Mouse (Mus musculus) CH12.LX (cell line): Measurements from ENCODE around the gene Cactin. TPM values are rescaled to one million over a fixed set of nuclear protein-coding genes. Genes with fewer than 3 reads are reported as not detected.

Experiments
- DNase-seq: peaks from one replicate; pipeline ENCODE4 v3.0.0-alpha.2; 2013; ENCODE audit errors: extremely low read depth
- H3K27ac ChIP-seq: 2 replicates; pipeline ENCODE4 v1.5.1; 2012; ENCODE audit warnings: low read depth, mild to moderate bottlenecking, control low read depth, moderate library complexity; ENCODE audit not compliant: insufficient read depth
- H3K27me3 ChIP-seq: replicated peaks from 2 replicates; pipeline ENCODE3; 2012; ENCODE audit warnings: inconsistent platforms
- H3K36me3 ChIP-seq, 2 experiments: replicated peaks in 1 of 2; 2 replicates each; pipeline versions ENCODE3 to v1.6.1; 2012; ENCODE audit warnings: inconsistent platforms in 1 of 2, low read length in 1 of 2, mild to moderate bottlenecking in 1 of 2, mixed read lengths in 1 of 2, moderate library complexity in 1 of 2; ENCODE audit not compliant: control insufficient read depth in 1 of 2, insufficient read depth in 1 of 2
- H3K4me1 ChIP-seq, 2 experiments: 2 replicates each; pipeline ENCODE4 v1.6.1; 2012; ENCODE audit warnings: inconsistent platforms in 1 of 2, moderate library complexity in 1 of 2; ENCODE audit not compliant: insufficient read depth in 2 of 2, control insufficient read depth in 1 of 2
- H3K4me2 ChIP-seq: 2 replicates; pipeline ENCODE4 v1.6.1; 2012; ENCODE audit warnings: low read depth, mild to moderate bottlenecking, control low read depth; ENCODE audit not compliant: poor library complexity, insufficient read depth, severe bottlenecking
- H3K4me3 ChIP-seq, 3 experiments: fragments of 150-350 bp in 1 of 3; sonication (generic) in 1 of 3; replicated peaks in 1 of 3; 2 replicates each; pipeline versions ENCODE3 to v1.5.1; 2011 to 2012; ENCODE audit warnings: low read depth in 2 of 3, low read length in 2 of 3, mild to moderate bottlenecking in 2 of 3, moderate library complexity in 2 of 3, control low read depth in 1 of 3, improper control_type of control experiment in 1 of 3, inconsistent platforms in 1 of 3, mixed read lengths in 1 of 3; ENCODE audit not compliant: poor library complexity in 1 of 3
- H3K79me2 ChIP-seq: replicated peaks from 2 replicates; pipeline ENCODE4 v1.6.1; 2012; ENCODE audit warnings: mild to moderate bottlenecking, moderate library complexity; ENCODE audit not compliant: control insufficient read depth, poor library complexity, insufficient read depth, severe bottlenecking; ENCODE audit errors: extremely low read depth
- H3K9ac ChIP-seq: 2 replicates; pipeline ENCODE4 v1.6.1; 2012; ENCODE audit warnings: low read depth, mild to moderate bottlenecking, control low read depth, moderate library complexity; ENCODE audit not compliant: insufficient read depth
- H3K9me3 ChIP-seq: replicated peaks from 2 replicates; pipeline ENCODE3; 2012; ENCODE audit warnings: low read length, inconsistent platforms, mixed read lengths
- BHLHE40 ChIP-seq: IDR thresholded peaks from 2 replicates; pipeline ENCODE4 v1.6.1; 2011; ENCODE audit warnings: mild to moderate bottlenecking, low read depth, low read length, improper control_type of control experiment
- CHD1 ChIP-seq: IDR thresholded peaks from 2 replicates; pipeline ENCODE4 v1.6.1; 2012; ENCODE audit warnings: low read depth, low read length, improper control_type of control experiment, inconsistent platforms
- E2F4 ChIP-seq: IDR thresholded peaks from 2 replicates; pipeline ENCODE4 v1.6.1; 2011; ENCODE audit warnings: low read depth, low read length, improper control_type of control experiment; ENCODE audit not compliant: insufficient replicate concordance
- ETS1 ChIP-seq: conservative IDR thresholded peaks from 2 replicates; pipeline ENCODE4 v1.6.1; 2012; ENCODE audit warnings: low read depth, mild to moderate bottlenecking, inconsistent platforms, low read length, improper control_type of control experiment, moderate library complexity
- HCFC1 ChIP-seq: IDR thresholded peaks from 2 replicates; pipeline ENCODE4 v1.6.1; 2012; ENCODE audit warnings: low read depth, mild to moderate bottlenecking, inconsistent platforms, low read length, improper control_type of control experiment
- IRF4 ChIP-seq: IDR thresholded peaks from 2 replicates; pipeline ENCODE4 v1.6.1; 2014; ENCODE audit warnings: low read depth, mild to moderate bottlenecking, inconsistent platforms, low read length, improper control_type of control experiment
- JUN ChIP-seq: IDR thresholded peaks from 2 replicates; pipeline ENCODE4 v1.6.1; 2011; ENCODE audit warnings: low read depth, mild to moderate bottlenecking, low read length, improper control_type of control experiment, moderate library complexity; ENCODE audit not compliant: insufficient read depth
- JUND ChIP-seq: conservative IDR thresholded peaks from 2 replicates; pipeline ENCODE4 v1.6.1; 2011; ENCODE audit warnings: low read depth, low read length, improper control_type of control experiment
- KAT2A ChIP-seq: IDR thresholded peaks from 2 replicates; pipeline ENCODE4 v1.6.1; 2012; ENCODE audit warnings: low read length, improper control_type of control experiment, inconsistent platforms; ENCODE audit not compliant: insufficient replicate concordance
- MAFK ChIP-seq: IDR thresholded peaks from 2 replicates; pipeline ENCODE4 v1.6.1; 2011; ENCODE audit warnings: low read length, improper control_type of control experiment; ENCODE audit not compliant: insufficient replicate concordance
- MAX ChIP-seq: IDR thresholded peaks from 2 replicates; pipeline ENCODE4 v1.6.1; 2011; ENCODE audit warnings: low read length, improper control_type of control experiment
- MYC ChIP-seq: IDR thresholded peaks from 2 replicates; pipeline ENCODE4 v1.6.1; 2011; ENCODE audit warnings: low read depth, mild to moderate bottlenecking, improper control_type of control experiment, low read length
- NRF1 ChIP-seq: IDR thresholded peaks from 2 replicates; pipeline ENCODE4 v1.6.1; 2014; ENCODE audit warnings: low read depth, mild to moderate bottlenecking, inconsistent platforms, low read length, improper control_type of control experiment, moderate library complexity
- PAX5 ChIP-seq: IDR thresholded peaks from 2 replicates; pipeline ENCODE4 v1.6.1; 2012; ENCODE audit warnings: low read length, inconsistent platforms, mixed read lengths
- POLR2A ChIP-seq: IDR thresholded peaks from 2 replicates; pipeline ENCODE4 v1.6.1; 2011; ENCODE audit warnings: low read depth, mild to moderate bottlenecking, improper control_type of control experiment, low read length
- SMC3 ChIP-seq: IDR thresholded peaks from 2 replicates; pipeline ENCODE4 v1.6.1; 2011; ENCODE audit warnings: low read depth, low read length, improper control_type of control experiment
- UBTF ChIP-seq: IDR thresholded peaks from 2 replicates; pipeline ENCODE4 v1.6.1; 2012; ENCODE audit warnings: low read depth, mild to moderate bottlenecking, inconsistent platforms, low read length, improper control_type of control experiment, moderate library complexity
- USF2 ChIP-seq: conservative IDR thresholded peaks from 2 replicates; pipeline ENCODE4 v1.6.1; 2011; ENCODE audit warnings: low read depth, low read length, improper control_type of control experiment
- ZKSCAN1 ChIP-seq: IDR thresholded peaks from 2 replicates; pipeline ENCODE4 v1.6.1; 2012; ENCODE audit warnings: low read depth, inconsistent platforms, low read length, improper control_type of control experiment, borderline replicate concordance
- dilution Hi-C: fragments of 300-500 bp; cut with MboI; formaldehyde crosslinking; loops from 2 replicates; pipeline ENCODE4 v1.14.3; 2020; ENCODE audit warnings: low sequenced_read_pairs; ENCODE audit not compliant: extremely low pct_unique_long_range_greater_than_20kb, extremely low pct_ligation_motif_present
- in situ Hi-C: fragments of 300-500 bp; cut with MboI; formaldehyde crosslinking; loops from 3 replicates; pipeline ENCODE4 v1.14.3; 2019; ENCODE audit warnings: low sequenced_read_pairs, low pct_ligation_motif_present, low pct_unique_long_range_greater_than_20kb, mixed read lengths
- polyA plus RNA-seq: library from polyadenylated mRNA; unstranded; fragments of >175 nt; gene quantifications from 2 replicates; pipeline ENCODE4 v1.2.1, GENCODE M21; 2012; ENCODE audit warnings: low read depth; ENCODE audit not compliant: insufficient read length
- total RNA-seq, 2 experiments: library from RNA; depleted of rRNA; stranded (reverse); fragments of 300-350 nt in 1 of 2; fragments of >200 nt in 1 of 2; gene quantifications; 2 replicates each; pipeline ENCODE4 v1.2.3; 2012 to 2014

Cactin gene
- total and polyA plus RNA-seq, 3 experiments = 21.4 to 39.3 (median 34.6) TPM

- H3K27ac ChIP-seq = no peak overlapping the region
- in situ Hi-C loops (no loop called here), dilution Hi-C loops (no loop called here)
- H3K79me2 ChIP-seq = no peaks in the 10 kb centered on the region
- TF ChIP-seq MAX (no peak), POLR2A (no peak), KAT2A (no peak), UBTF (no peak), PAX5 (no peak), MYC (no peak), JUN (no peak)
- H3K4me3 ChIP-seq = no peak overlapping the region
- no peak for DNase-seq
- H3K27me3 ChIP-seq = peaks cover 12% of the 10 kb centered on the region
- no peak overlapping the region for H3K4me2 ChIP-seq
- peaks cover 6% of the 10 kb centered on the region for H3K9me3 ChIP-seq
- peaks cover 15 to 25% of the 10 kb centered on the region in 2 experiments for H3K36me3 ChIP-seq
- no peak overlapping the region for H3K9ac ChIP-seq
- peaks cover 0 to 14% of the 10 kb centered on the region in 2 experiments; a peak in 2 of 4 replicates for H3K4me1 ChIP-seq
These were observed 43.2 kb upstream of the Cactin start for GRCm38 (mm10) chr10:81277676-81278075.

DNA sequence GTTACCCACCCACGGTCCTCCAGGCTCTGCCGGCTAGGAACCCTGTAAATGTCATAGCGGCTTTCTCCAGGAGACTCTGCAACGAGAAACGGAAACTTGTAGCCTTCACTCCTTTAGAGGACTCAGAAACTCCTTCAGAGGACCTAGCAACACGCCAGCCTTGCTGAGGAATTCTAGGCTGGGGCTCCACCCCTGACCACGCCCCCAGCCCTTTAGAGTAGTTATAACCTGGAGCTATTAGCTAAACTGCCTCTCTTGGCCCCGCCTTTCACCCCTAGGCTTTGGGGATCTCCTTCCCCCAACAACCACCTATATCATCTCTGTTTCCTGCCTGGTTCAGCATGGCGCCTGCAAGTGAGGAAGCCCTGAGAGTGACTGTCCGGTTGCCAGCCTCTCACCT, 41.4 kb upstream of the Cactin start:
- in situ Hi-C loops = no loop called here
- Histone ChIP-seq H3K36me3 (peaks cover 0 to 7% of the 10 kb centered on the region in 2 experiments), H3K4me3 (no peak overlapping the region), H3K4me2 (no peak overlapping the region), H3K9me3 (peaks cover 6% of the 10 kb centered on the region), H3K27ac (no peak overlapping the region), H3K9ac (no peak overlapping the region), H3K4me1 (peaks cover 4 to 20% of the 10 kb centered on the region in 2 experiments; a peak in 3 of 4 replicates), H3K79me2 (no peaks in the 10 kb centered on the region), H3K27me3 (peaks cover 30% of the 10 kb centered on the region)
- TF ChIP-seq USF2 (no peak), ETS1 (no peak), JUN (no peak), CHD1 (no peak), SMC3 (no peak), POLR2A (no peak), MAFK (no peak), KAT2A (no peak), ZKSCAN1 (no peak), HCFC1 (no peak), JUND (no peak), BHLHE40 (no peak), IRF4 (no peak), E2F4 (no peak), NRF1 (no peak)
- dilution Hi-C loops = no loop called here
- no peak for DNase-seq
